Mouse (Mus musculus): ENCODE measurements at regions not wholly inside any gene's neighbourhood (a gene's known extent, or its start where the extent isn't known, plus 50 kb on each side); places are given as distances from the start of the nearest gene placed in this dataset.

DNA sequence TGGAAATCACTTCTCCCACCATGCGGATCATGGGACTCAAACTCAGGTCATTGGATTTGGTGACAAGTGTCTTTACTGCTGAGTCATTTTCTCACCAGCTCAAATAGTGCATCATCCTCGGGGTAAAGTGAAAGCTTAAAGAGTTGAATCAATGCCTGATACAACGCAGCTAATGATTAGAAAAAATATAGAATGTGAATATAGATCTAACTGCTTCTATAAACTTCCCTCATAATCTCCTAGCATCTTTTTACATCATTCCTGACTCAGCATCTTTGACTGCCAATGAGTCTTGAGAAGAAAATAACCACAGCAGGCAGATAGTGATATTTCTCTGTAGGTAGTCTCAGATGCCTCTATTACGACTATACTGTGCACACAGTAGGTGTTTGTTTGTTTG lies 640.0 kb downstream of the Lmo4 start:
- TF ChIP-seq CTCF (conservative IDR thresholded peaks at IDR 0.05; ENCODE audit: insufficient read depth, insufficient read length, low read depth, low read length) (no peak), POLR2A (IDR thresholded peaks at IDR 0.05; ENCODE audit: low read depth, low read length) (no peak)

Measured in kidney, adult 2 months (tissue).